9 mouse cellular contexts compared by ENCODE assay signal in genomic region chr13:5804381-5804941, GRCm38 (mm10). TPM values are rescaled to one million over a fixed set of nuclear protein-coding genes. Genes with fewer than 3 reads are reported as not detected.
DNase-seq lines count a peak whose midpoint lies in the region; ATAC-seq and TF ChIP-seq lines count a peak whose summit lies in the region.
"Had no signal": no experiment of that assay in that cellular context is flagged by ENCODE, and none has a peak within 500 bp of the region (broad histone marks: within the 10 kb centered on the region; RNA-seq: fewer than 3 reads in every experiment).

No protein-coding gene starts in this region.

- no peak overlapping the region for H3K4me3 ChIP-seq in layer of hippocampus, adult 2 months
- no peak overlapping the region for H3K4me3 ChIP-seq in intestine, embryonic 14.5 days (ENCODE audit: low read depth, low read length)
- H3K4me3 ChIP-seq in hindbrain, embryonic 16.5 days (ENCODE audit: low read length), result no peak overlapping the region

- DNase-seq in layer of hippocampus, adult 2 months (ENCODE audit: low spot score in 2 of 2), result no peak
- DNase-seq in layer of hippocampus, postnatal 14 days (ENCODE audit: low spot score in 2 of 2), result no peak
- DNase-seq in R1 (ENCODE audit: low read depth, low spot score), result peak; percentile 82
- DNase-seq in intestine, embryonic 14.5 days (ENCODE audit: low spot score), result no peak
- DNase-seq in frontal cortex, postnatal 10 days (ENCODE audit: low spot score in 2 of 2), result no peak
- DNase-seq: adrenal gland, postnatal 25 days had no signal

- no peak for ATAC-seq in intestine, embryonic 14.5 days (replicated peaks; ENCODE audit: low FRiP score, low TSS enrichment, low read depth)
- ATAC-seq in neutrophil, adult 5-6 weeks (ENCODE audit: extremely low read depth, insufficient number of reproducible peaks, low FRiP score, poor library complexity, severe bottlenecking), result peak; percentile 60
- no peak for ATAC-seq in megakaryocyte-erythroid progenitor cell, adult 5-6 weeks (replicated peaks; ENCODE audit: low FRiP score, low TSS enrichment, poor library complexity, severe bottlenecking)
- no peak for ATAC-seq in hindbrain, embryonic 16.5 days

- WGBS in intestine, embryonic 14.5 days, result 29% methylated on average over 7 of the region's 7 CpGs
- 21% methylated on average over 7 of the region's 7 CpGs for WGBS in hindbrain, embryonic 16.5 days

- no peak for TF ChIP-seq CTCF in layer of hippocampus, adult 2 months (conservative IDR thresholded peaks at IDR 0.05)

- H3K9ac ChIP-seq in intestine, embryonic 14.5 days (ENCODE audit: low read length), result no peak overlapping the region
- no peak overlapping the region for H3K9ac ChIP-seq in hindbrain, embryonic 16.5 days (ENCODE audit: low read depth, low read length)

- H3K27me3 ChIP-seq in intestine, embryonic 14.5 days (replicated peaks; ENCODE audit: control insufficient read depth, insufficient read depth, low read length), result no peaks in the 10 kb centered on the region
- H3K27me3 ChIP-seq in hindbrain, embryonic 16.5 days (replicated peaks; ENCODE audit: control insufficient read depth, insufficient read depth, low read length), result no peaks in the 10 kb centered on the region

- H3K27ac ChIP-seq in layer of hippocampus, adult 2 months, result peak overlapping the region; percentile 33; the same call in 1 of the 2 replicates
- H3K27ac ChIP-seq in intestine, embryonic 14.5 days (ENCODE audit: low read depth), result peak overlapping the region; percentile 84
- H3K27ac ChIP-seq in hindbrain, embryonic 16.5 days (ENCODE audit: low read depth, low read length), result no peak overlapping the region

- no peaks in the 10 kb centered on the region for H3K36me3 ChIP-seq in intestine, embryonic 14.5 days (ENCODE audit: control insufficient read depth, insufficient read depth, low read length)
- H3K36me3 ChIP-seq in hindbrain, embryonic 16.5 days (ENCODE audit: control insufficient read depth, insufficient read depth, low read length), result no peaks in the 10 kb centered on the region

- H3K4me1 ChIP-seq in intestine, embryonic 14.5 days (replicated peaks; ENCODE audit: control insufficient read depth, insufficient read depth, low read length), result peaks cover 8% of the 10 kb centered on the region; the same call in 1 of the 2 replicates
- no peaks in the 10 kb centered on the region for H3K4me1 ChIP-seq in hindbrain, embryonic 16.5 days (ENCODE audit: control insufficient read depth, insufficient read depth, low read depth, low read length)

- peak overlapping the region; percentile 3 for H3K4me2 ChIP-seq in intestine, embryonic 14.5 days (ENCODE audit: low read length)
- no peak overlapping the region for H3K4me2 ChIP-seq in hindbrain, embryonic 16.5 days (ENCODE audit: low read length)

- H3K9me3 ChIP-seq in intestine, embryonic 14.5 days (ENCODE audit: control insufficient read depth, low read length), result no peaks in the 10 kb centered on the region
- no peaks in the 10 kb centered on the region for H3K9me3 ChIP-seq in hindbrain, embryonic 16.5 days (ENCODE audit: control insufficient read depth, low read length)

RNA-seq across cellular contexts. Expression of gene Klf6, which starts 56.8 kb away (rescaled TPM):
- 10 to 100 TPM; 25.0 to 27.3 TPM for total RNA-seq in layer of hippocampus, adult 2 months (2021)
- total RNA-seq in layer of hippocampus, postnatal 14 days (2021), result 10 to 100 TPM; 29.9 to 38.2 TPM
- 65.3 and 73.7 TPM in 2 replicates for polyA plus RNA-seq in intestine, embryonic 14.5 days (2014; fragmentation: Nextera tagmentation; extraction: Ambion mirVana)
- 607 and 625 TPM in 2 replicates for total RNA-seq in neutrophil, adult 5-6 weeks (2017)
- 4.3 and 10.6 TPM in 2 replicates for total RNA-seq in megakaryocyte-erythroid progenitor cell, adult 5-6 weeks (2014; fragmentation: Nextera tagmentation)
- 79.0 and 116 TPM in 2 replicates for total RNA-seq in megakaryocyte-erythroid progenitor cell, adult 5-6 weeks (2017)
- polyA plus RNA-seq in hindbrain, embryonic 16.5 days (2015; fragmentation: Nextera tagmentation; extraction: Ambion mirVana), result 87.6 and 96.3 TPM in 2 replicates
